Mouse (Mus musculus) brown adipose tissue, adult 24 weeks (tissue): ENCODE data around the gene Kcnq1. TPM values are rescaled to one million over a fixed set of nuclear protein-coding genes. Genes with fewer than 3 reads are reported as not detected.

Source experiments
- H3K27ac ChIP-seq: fragments of 200-500 bp; replicated peaks from 2 replicates; pipeline ENCODE4 v1.5.1; 2012; ENCODE audit warnings: low read depth, mild to moderate bottlenecking, low read length
- H3K4me1 ChIP-seq: fragments of 200-500 bp; 2 replicates; pipeline ENCODE4 v1.6.1; 2012; ENCODE audit warnings: low read length, mixed read lengths; ENCODE audit not compliant: control insufficient read depth, insufficient read depth, insufficient read length
- H3K4me3 ChIP-seq: fragments of 200-500 bp; 2 replicates; pipeline ENCODE4 v1.5.1; 2012; ENCODE audit warnings: low read depth, mild to moderate bottlenecking, low read length, moderate library complexity; ENCODE audit not compliant: insufficient read depth
- polyA plus RNA-seq: library from polyadenylated mRNA; stranded (reverse); fragments of >200 nt; gene quantifications from 2 replicates; pipeline ENCODE4 v1.2.4, GENCODE M21; 2012; ENCODE audit not compliant: missing spikeins, insufficient read depth, insufficient read length

Gene Kcnq1
- polyA plus RNA-seq, 1 experiment = 0.36 TPM

GRCm38 (mm10) chr7:143108996-143109660 is 3.0 kb downstream of the Kcnq1 start:
- peaks cover 17% of the 10 kb centered on the region for H3K4me1 ChIP-seq
- peak overlapping the region; percentile 7; the same call in 1 of the 2 replicates for H3K4me3 ChIP-seq
- H3K27ac ChIP-seq = peak overlapping the region; percentile 64

GRCm38 (mm10) chr7:143109696-143110095 is 3.5 kb downstream of the Kcnq1 start:
- Histone ChIP-seq H3K4me3 (0 out of 2 replicates have a peak overlapping the region, but pooled peaks have one; percentile 7), H3K4me1 (peaks cover 17% of the 10 kb centered on the region), H3K27ac (peak overlapping the region; percentile 64; the same call in 1 of the 2 replicates)

GRCm38 (mm10) chr7:143110803-143111202 is 4.6 kb downstream of the Kcnq1 start:
- no peak overlapping the region for H3K27ac ChIP-seq
- peaks cover 17% of the 10 kb centered on the region for H3K4me1 ChIP-seq
- no peak overlapping the region for H3K4me3 ChIP-seq

- peaks cover 17% of the 10 kb centered on the region for H3K4me1 ChIP-seq
- H3K4me3 ChIP-seq = no peak overlapping the region
- no peak overlapping the region for H3K27ac ChIP-seq
These were observed 5.6 kb downstream of the Kcnq1 start for GRCm38 (mm10) chr7:143111719-143112118.

- Histone ChIP-seq H3K27ac (no peak overlapping the region), H3K4me1 (peaks cover 17% of the 10 kb centered on the region), H3K4me3 (no peak overlapping the region)
These were observed 6.2 kb downstream of the Kcnq1 start for GRCm38 (mm10) chr7:143112395-143112794.

GRCm38 (mm10) chr7:143114773-143115172 is 8.6 kb downstream of the Kcnq1 start:
- Histone ChIP-seq H3K4me1 (peaks cover 6% of the 10 kb centered on the region; the same call in 1 of the 2 replicates), H3K27ac (no peak overlapping the region), H3K4me3 (no peak overlapping the region)

- H3K27ac ChIP-seq = no peak overlapping the region
- H3K4me3 ChIP-seq = no peak overlapping the region
- H3K4me1 ChIP-seq = peaks cover 9% of the 10 kb centered on the region; the same call in 1 of the 2 replicates
These were observed 10.4 kb downstream of the Kcnq1 start for GRCm38 (mm10) chr7:143116521-143116920.

GRCm38 (mm10) chr7:143119407-143119806 is 13.2 kb downstream of the Kcnq1 start:
- Histone ChIP-seq H3K4me1 (peaks cover 9% of the 10 kb centered on the region; the same call in 1 of the 2 replicates), H3K27ac (no peak overlapping the region)

GRCm38 (mm10) chr7:143119826-143120225 is 13.7 kb downstream of the Kcnq1 start:
- H3K4me1 ChIP-seq = peaks cover 9% of the 10 kb centered on the region; the same call in 1 of the 2 replicates

More at GRCm38 (mm10) chr7:143119407-143119806, 13.2 kb downstream of the Kcnq1 start:
- no peak overlapping the region for H3K4me3 ChIP-seq

GRCm38 (mm10) chr7:143122191-143122590 is 16.0 kb downstream of the Kcnq1 start:
- H3K27ac ChIP-seq = no peak overlapping the region
- H3K4me1 ChIP-seq = peaks cover 9% of the 10 kb centered on the region; the same call in 1 of the 2 replicates
- no peak overlapping the region for H3K4me3 ChIP-seq

More at GRCm38 (mm10) chr7:143119826-143120225, 13.7 kb downstream of the Kcnq1 start:
- Histone ChIP-seq H3K4me3 (no peak overlapping the region), H3K27ac (no peak overlapping the region)

GRCm38 (mm10) chr7:143123876-143124669 is 17.9 kb downstream of the Kcnq1 start:
- peaks cover 9% of the 10 kb centered on the region; the same call in 1 of the 2 replicates for H3K4me1 ChIP-seq
- no peak overlapping the region for H3K27ac ChIP-seq

GRCm38 (mm10) chr7:143124902-143125301 is 18.7 kb downstream of the Kcnq1 start:
- Histone ChIP-seq H3K4me3 (no peak overlapping the region), H3K4me1 (peaks cover 5% of the 10 kb centered on the region; the same call in 1 of the 2 replicates), H3K27ac (no peak overlapping the region)

More at GRCm38 (mm10) chr7:143123876-143124669, 17.9 kb downstream of the Kcnq1 start:
- no peak overlapping the region for H3K4me3 ChIP-seq

GRCm38 (mm10) chr7:143132815-143133214 is 26.7 kb downstream of the Kcnq1 start:
- Histone ChIP-seq H3K4me1 (peaks cover 15% of the 10 kb centered on the region), H3K27ac (no peak overlapping the region)

GRCm38 (mm10) chr7:143136125-143136524 is 30.0 kb downstream of the Kcnq1 start:
- H3K4me1 ChIP-seq = peaks cover 15% of the 10 kb centered on the region
- no peak overlapping the region for H3K4me3 ChIP-seq
- H3K27ac ChIP-seq = no peak overlapping the region

More at GRCm38 (mm10) chr7:143132815-143133214, 26.7 kb downstream of the Kcnq1 start:
- H3K4me3 ChIP-seq = no peak overlapping the region

GRCm38 (mm10) chr7:143136561-143136960 is 30.4 kb downstream of the Kcnq1 start:
- H3K27ac ChIP-seq = no peak overlapping the region
- H3K4me3 ChIP-seq = no peak overlapping the region
- H3K4me1 ChIP-seq = peaks cover 15% of the 10 kb centered on the region
